Mouse (Mus musculus) embryonic facial prominence, embryonic 15.5 days (tissue): ENCODE measurements around the gene Rpl9. TPM values are rescaled to one million over a fixed set of nuclear protein-coding genes. Genes with fewer than 3 reads are reported as not detected.

Experiments
- ATAC-seq: fragments of 200-750 bp; cut with Nextera tagmentation; 2 replicates; pipeline ENCODE4 v1.8.0; 2017; ENCODE audit warnings: low read depth, moderate TSS enrichment; ENCODE audit not compliant: insufficient number of reproducible peaks, low FRiP score, low TSS enrichment
- H3K27ac ChIP-seq: fragments of 300-500 bp; sonication (generic); replicated peaks from 2 replicates; pipeline ENCODE4 v1.5.1; 2015; ENCODE audit warnings: mild to moderate bottlenecking, inconsistent platforms
- H3K27me3 ChIP-seq: fragments of 300-500 bp; sonication (generic); 2 replicates; pipeline ENCODE4 v1.6.1; 2015; ENCODE audit warnings: inconsistent platforms
- H3K36me3 ChIP-seq: fragments of 300-500 bp; sonication (generic); 2 replicates; pipeline ENCODE4 v1.6.1; 2015; ENCODE audit warnings: mild to moderate bottlenecking, inconsistent platforms
- H3K4me1 ChIP-seq: fragments of 300-500 bp; sonication (generic); 2 replicates; pipeline ENCODE4 v1.6.1; 2015; ENCODE audit warnings: inconsistent platforms
- H3K4me2 ChIP-seq: fragments of 300-500 bp; sonication (generic); replicated peaks from 2 replicates; pipeline ENCODE4 v1.6.1; 2015; ENCODE audit warnings: mild to moderate bottlenecking, inconsistent platforms
- H3K4me3 ChIP-seq: fragments of 300-500 bp; sonication (generic); replicated peaks from 2 replicates; pipeline ENCODE4 v1.5.1; 2015; ENCODE audit warnings: mild to moderate bottlenecking, inconsistent platforms
- H3K9ac ChIP-seq: fragments of 300-500 bp; sonication (generic); 2 replicates; pipeline ENCODE4 v1.6.1; 2015; ENCODE audit warnings: inconsistent platforms
- H3K9me3 ChIP-seq: fragments of 300-500 bp; sonication (generic); replicated peaks from 2 replicates; pipeline ENCODE4 v1.6.1; 2016; ENCODE audit warnings: inconsistent platforms
- WGBS: fragments of 180-500 bp; shearing (Covaris S2); methylation state at CpG from one replicate; pipeline ENCODE4 v1.1.7; 2015; 5-methylcytosine and 5-hydroxymethylcytosine counted together
- polyA plus RNA-seq: library from polyadenylated mRNA; unstranded; fragments of >200 nt; fragmentation: Nextera tagmentation; extraction: Ambion mirVana; gene quantifications from 2 replicates; pipeline ENCODE4 v1.2.1, GENCODE M21; 2015

Rpl9 gene
- polyA plus RNA-seq, 1 experiment from 2014 or later = 1,081 TPM

GRCm38 (mm10) chr5:65367837-65368236 is 23.4 kb downstream of the Rpl9 start:
- WGBS = 84% methylated on average over 11 of the region's 11 CpGs
- no peaks in the 10 kb centered on the region for H3K27me3 ChIP-seq
- ATAC-seq = no peak

GRCm38 (mm10) chr5:65357771-65358170 is 33.5 kb downstream of the Rpl9 start:
- H3K4me2 ChIP-seq = no peak overlapping the region
- H3K27me3 ChIP-seq = no peaks in the 10 kb centered on the region
- H3K27ac ChIP-seq = no peak overlapping the region
- no peaks in the 10 kb centered on the region for H3K4me1 ChIP-seq
- WGBS = 78% methylated on average over 3 of the region's 3 CpGs
- H3K9ac ChIP-seq = no peak overlapping the region
- H3K9me3 ChIP-seq = no peaks in the 10 kb centered on the region
- no peak overlapping the region for H3K4me3 ChIP-seq
- H3K36me3 ChIP-seq = no peaks in the 10 kb centered on the region
- ATAC-seq = no peak

More at GRCm38 (mm10) chr5:65367837-65368236, 23.4 kb downstream of the Rpl9 start:
- Histone ChIP-seq H3K4me3 (no peak overlapping the region), H3K27ac (no peak overlapping the region), H3K36me3 (no peaks in the 10 kb centered on the region), H3K4me1 (no peaks in the 10 kb centered on the region), H3K4me2 (no peak overlapping the region), H3K9me3 (no peaks in the 10 kb centered on the region), H3K9ac (no peak overlapping the region)

- Histone ChIP-seq H3K36me3 (no peaks in the 10 kb centered on the region), H3K4me2 (no peak overlapping the region), H3K4me3 (no peak overlapping the region), H3K9me3 (no peaks in the 10 kb centered on the region), H3K4me1 (no peaks in the 10 kb centered on the region), H3K27me3 (no peaks in the 10 kb centered on the region), H3K9ac (no peak overlapping the region), H3K27ac (no peak overlapping the region)
- ATAC-seq = no peak
- 81% methylated on average over 6 of the region's 6 CpGs for WGBS
Measured at GRCm38 (mm10) chr5:65356851-65357250, 34.4 kb downstream of the Rpl9 start.

- Histone ChIP-seq H3K4me1 (no peaks in the 10 kb centered on the region), H3K27me3 (no peaks in the 10 kb centered on the region), H3K36me3 (no peaks in the 10 kb centered on the region), H3K4me2 (no peak overlapping the region), H3K9ac (no peak overlapping the region), H3K27ac (no peak overlapping the region), H3K9me3 (no peaks in the 10 kb centered on the region), H3K4me3 (no peak overlapping the region)
- ATAC-seq = no peak
- WGBS = 69% methylated on average over 5 of the region's 5 CpGs
Measured at GRCm38 (mm10) chr5:65354985-65355384, 36.3 kb downstream of the Rpl9 start.

- no peak overlapping the region for H3K4me3 ChIP-seq
- no peak overlapping the region for H3K27ac ChIP-seq
- H3K9ac ChIP-seq = no peak overlapping the region
- H3K9me3 ChIP-seq = no peaks in the 10 kb centered on the region
- H3K4me2 ChIP-seq = no peak overlapping the region
- WGBS = 81% methylated on average over 3 of the region's 3 CpGs
- no peak for ATAC-seq
- H3K27me3 ChIP-seq = no peaks in the 10 kb centered on the region
- no peaks in the 10 kb centered on the region for H3K36me3 ChIP-seq
- no peaks in the 10 kb centered on the region for H3K4me1 ChIP-seq
Measured at GRCm38 (mm10) chr5:65354097-65354496, 37.1 kb downstream of the Rpl9 start.

GRCm38 (mm10) chr5:65350508-65350907 is 40.7 kb downstream of the Rpl9 start:
- Histone ChIP-seq H3K4me1 (no peaks in the 10 kb centered on the region), H3K36me3 (no peaks in the 10 kb centered on the region), H3K4me2 (no peak overlapping the region), H3K9ac (no peak overlapping the region), H3K4me3 (no peak overlapping the region), H3K9me3 (no peaks in the 10 kb centered on the region), H3K27me3 (no peaks in the 10 kb centered on the region), H3K27ac (no peak overlapping the region)
- WGBS = 63% methylated on average over 10 of the region's 10 CpGs
- no peak for ATAC-seq

GRCm38 (mm10) chr5:65348168-65348567 is 43.1 kb downstream of the Rpl9 start, which contains the start of gene Klb:
TSS of gene Klb (plus strand) at chr5:65348314.
- Histone ChIP-seq H3K9ac (no peak within 1 kb of the TSS), H3K4me3 (peak within 1 kb of the TSS; percentile 21; the same call in 1 of the 2 replicates)
- 29% methylated on average over 15 of the region's 15 CpGs for WGBS

GRCm38 (mm10) chr5:65340167-65340566 is 51.1 kb downstream of the Rpl9 start:
- peaks cover 3% of the 10 kb centered on the region for H3K4me1 ChIP-seq
- no peak overlapping the region for H3K4me2 ChIP-seq
- no peak overlapping the region for H3K27ac ChIP-seq
- no peaks in the 10 kb centered on the region for H3K9me3 ChIP-seq
- no peaks in the 10 kb centered on the region for H3K27me3 ChIP-seq
- no peak overlapping the region for H3K9ac ChIP-seq
- WGBS = 45% methylated on average over 4 of the region's 4 CpGs
- H3K36me3 ChIP-seq = no peaks in the 10 kb centered on the region
- H3K4me3 ChIP-seq = no peak overlapping the region
- no peak for ATAC-seq

More at GRCm38 (mm10) chr5:65348168-65348567, 43.1 kb downstream of the Rpl9 start, which contains the start of gene Klb:
- ATAC-seq = no peak
- H3K4me1 ChIP-seq = no peaks in the 10 kb centered on the region
- no peaks in the 10 kb centered on the region for H3K27me3 ChIP-seq
- H3K27ac ChIP-seq = no peak within 1 kb of the TSS
- H3K4me2 ChIP-seq = peak within 1 kb of the TSS; percentile 37
- no peaks in the 10 kb centered on the region for H3K36me3 ChIP-seq
- H3K9me3 ChIP-seq = no peaks in the 10 kb centered on the region

GRCm38 (mm10) chr5:65338394-65338793 is 52.9 kb downstream of the Rpl9 start:
- no peak for ATAC-seq
- Histone ChIP-seq H3K36me3 (0 out of 2 replicates have a peak, but pooled peaks cover 4% of the 10 kb centered on the region), H3K27me3 (no peaks in the 10 kb centered on the region), H3K4me3 (no peak overlapping the region), H3K4me1 (peaks cover 10% of the 10 kb centered on the region), H3K9ac (no peak overlapping the region), H3K9me3 (no peaks in the 10 kb centered on the region), H3K4me2 (no peak overlapping the region), H3K27ac (no peak overlapping the region)
- WGBS = 81% methylated on average over 6 of the region's 6 CpGs

Other genes with a start within 250 kb of the Rpl9 start
- gene Wdr19, start 191.7 kb downstream of the Rpl9 start, polyA plus RNA-seq = 9.8 and 12.6 TPM in 2 replicates
- 83.4 and 84.9 TPM in 2 replicates for gene Rfc1, start 55.8 kb downstream of the Rpl9 start, polyA plus RNA-seq
- gene Klb, start 43.1 kb downstream of the Rpl9 start, polyA plus RNA-seq = not detected in 2 replicates
- 63.3 and 63.5 TPM in 2 replicates for gene Lias, start 53 bp upstream of the Rpl9 start, polyA plus RNA-seq
- 117 and 125 TPM in 2 replicates for gene Ugdh, start 44.5 kb upstream of the Rpl9 start, polyA plus RNA-seq
- gene Gm43552, start 101.4 kb upstream of the Rpl9 start, polyA plus RNA-seq = 1.4 TPM in 1 of 2 replicates, not detected in the other
- gene Smim14, start 145.7 kb upstream of the Rpl9 start, polyA plus RNA-seq = 142 and 154 TPM in 2 replicates
- gene Ube2k, start 145.8 kb upstream of the Rpl9 start, polyA plus RNA-seq = 172 and 181 TPM in 2 replicates